Mouse (Mus musculus): ENCODE measurements around the gene Atp8b4.

GRCm38 (mm10) chr2:126549681-126550080 is 49.2 kb upstream of the Atp8b4 start:
- TF ChIP-seq POLR2A (IDR thresholded peaks at IDR 0.05; ENCODE audit: insufficient read depth, low read depth, low read length) (no peak), CTCF (IDR thresholded peaks at IDR 0.05) (no peak), EP300 (IDR thresholded peaks at IDR 0.05; ENCODE audit: insufficient read depth, low read depth, low read length) (no peak)
